Mouse (Mus musculus): ENCODE measurements around the gene Kif11. TPM values are rescaled to one million over a fixed set of nuclear protein-coding genes. Genes with fewer than 3 reads are reported as not detected.
A peak's percentile ranks its signal among the peaks of the same experiment; 100 is the strongest.

The Kif11 gene
- polyA plus RNA-seq (2015; fragmentation: Nextera tagmentation; extraction: Ambion mirVana), result 16.0 and 20.7 TPM in 2 replicates

GRCm38 (mm10) chr19:37375755-37376615 lies at the start of gene Kif11:
TSS of gene Kif11 (plus strand) at chr19:37376403.
- TF ChIP-seq EP300 (IDR thresholded peaks at IDR 0.05; ENCODE audit: low read depth) (peak; percentile 73), CTCF (IDR thresholded peaks at IDR 0.05; ENCODE audit: low read depth) (no peak)
- peaks cover 13% of the 10 kb centered on the region for H3K4me1 ChIP-seq (ENCODE audit: insufficient read depth)
- WGBS (ENCODE audit: insufficient replicate concordance), result under 1% methylated on average over 73 of the region's 73 CpGs
- no peaks in the 10 kb centered on the region for H3K9me3 ChIP-seq (ENCODE audit: low read length)
- DNase-seq (peak; percentile 97), ATAC-seq (peak; percentile 97)
- H3K4me3 ChIP-seq (ENCODE audit: low read depth, low read length), result peak within 1 kb of the TSS; percentile 83
- peak within 1 kb of the TSS; percentile 74 for H3K4me2 ChIP-seq (ENCODE audit: low read depth, low read length)
- no peaks in the 10 kb centered on the region for H3K27me3 ChIP-seq (ENCODE audit: insufficient read depth, low read length)
- H3K27ac ChIP-seq (ENCODE audit: low read depth), result peak within 1 kb of the TSS; percentile 90
- peak within 1 kb of the TSS; percentile 90 for H3K9ac ChIP-seq (replicated peaks)
- H3K36me3 ChIP-seq (replicated peaks; ENCODE audit: insufficient read depth, low read length), result peaks cover 8% of the 10 kb centered on the region; the same call in 1 of the 2 replicates

- no peak overlapping the region for H3K27ac ChIP-seq (ENCODE audit: low read depth)
- peaks cover 22% of the 10 kb centered on the region for H3K36me3 ChIP-seq (replicated peaks; ENCODE audit: insufficient read depth, low read length)
- TF ChIP-seq EP300 (IDR thresholded peaks at IDR 0.05; ENCODE audit: low read depth) (no peak), CTCF (IDR thresholded peaks at IDR 0.05; ENCODE audit: low read depth) (no peak)
- no peak overlapping the region for H3K9ac ChIP-seq (replicated peaks)
- DNase-seq (no peak), ATAC-seq (no peak)
- 86% methylated on average over 5 of the region's 5 CpGs for WGBS (ENCODE audit: insufficient replicate concordance)
- H3K4me3 ChIP-seq (ENCODE audit: low read depth, low read length), result no peak overlapping the region
- no peaks in the 10 kb centered on the region for H3K27me3 ChIP-seq (ENCODE audit: insufficient read depth, low read length)
- no peaks in the 10 kb centered on the region for H3K9me3 ChIP-seq (ENCODE audit: low read length)
- no peak overlapping the region for H3K4me2 ChIP-seq (ENCODE audit: low read depth, low read length)
- no peaks in the 10 kb centered on the region for H3K4me1 ChIP-seq (ENCODE audit: insufficient read depth)
These were observed 49.0 kb upstream of the Kif11 start for GRCm38 (mm10) chr19:37327216-37327615.

GRCm38 (mm10) chr19:37332726-37333125 lies 43.5 kb upstream of the Kif11 start:
- Histone ChIP-seq H3K9me3 (ENCODE audit: low read length) (no peaks in the 10 kb centered on the region), H3K27me3 (ENCODE audit: insufficient read depth, low read length) (no peaks in the 10 kb centered on the region), H3K27ac (ENCODE audit: low read depth) (no peak overlapping the region), H3K36me3 (replicated peaks; ENCODE audit: insufficient read depth, low read length) (peaks cover 12% of the 10 kb centered on the region), H3K4me2 (ENCODE audit: low read depth, low read length) (no peak overlapping the region), H3K4me1 (ENCODE audit: insufficient read depth) (peaks cover 2% of the 10 kb centered on the region; the same call in 1 of the 2 replicates), H3K9ac (replicated peaks) (no peak overlapping the region), H3K4me3 (ENCODE audit: low read depth, low read length) (no peak overlapping the region)
- DNase-seq, result no peak
- 77% methylated on average over 4 of the region's 4 CpGs for WGBS (ENCODE audit: insufficient replicate concordance)
- ATAC-seq, result no peak
- TF ChIP-seq CTCF (IDR thresholded peaks at IDR 0.05; ENCODE audit: low read depth), result no peak
- no peak for TF ChIP-seq EP300 (IDR thresholded peaks at IDR 0.05; ENCODE audit: low read depth)

- Histone ChIP-seq H3K36me3 (replicated peaks; ENCODE audit: insufficient read depth, low read length) (peaks cover 12% of the 10 kb centered on the region), H3K9ac (replicated peaks) (no peak overlapping the region), H3K4me1 (ENCODE audit: insufficient read depth) (peaks cover 2% of the 10 kb centered on the region; the same call in 1 of the 2 replicates), H3K27ac (ENCODE audit: low read depth) (no peak overlapping the region), H3K9me3 (ENCODE audit: low read length) (no peaks in the 10 kb centered on the region), H3K27me3 (ENCODE audit: insufficient read depth, low read length) (no peaks in the 10 kb centered on the region), H3K4me2 (ENCODE audit: low read depth, low read length) (no peak overlapping the region), H3K4me3 (ENCODE audit: low read depth, low read length) (no peak overlapping the region)
- WGBS (ENCODE audit: insufficient replicate concordance), result 58% methylated on average over 5 of the region's 5 CpGs
- ATAC-seq (no peak), DNase-seq (no peak)
- TF ChIP-seq EP300 (IDR thresholded peaks at IDR 0.05; ENCODE audit: low read depth) (no peak), CTCF (IDR thresholded peaks at IDR 0.05; ENCODE audit: low read depth) (no peak)
These were observed 42.8 kb upstream of the Kif11 start for GRCm38 (mm10) chr19:37333357-37333756.

- no peak overlapping the region for H3K4me2 ChIP-seq (ENCODE audit: low read depth, low read length)
- no peak for DNase-seq
- no peaks in the 10 kb centered on the region for H3K36me3 ChIP-seq (replicated peaks; ENCODE audit: insufficient read depth, low read length)
- no peak overlapping the region for H3K27ac ChIP-seq (ENCODE audit: low read depth)
- no peaks in the 10 kb centered on the region for H3K9me3 ChIP-seq (ENCODE audit: low read length)
- H3K9ac ChIP-seq (replicated peaks), result no peak overlapping the region
- TF ChIP-seq EP300 (IDR thresholded peaks at IDR 0.05; ENCODE audit: low read depth), result no peak
- no peak for TF ChIP-seq CTCF (IDR thresholded peaks at IDR 0.05; ENCODE audit: low read depth)
- 57% methylated on average over 1 of the region's 1 CpGs for WGBS (ENCODE audit: insufficient replicate concordance)
- no peak overlapping the region for H3K4me3 ChIP-seq (ENCODE audit: low read depth, low read length)
- H3K27me3 ChIP-seq (ENCODE audit: insufficient read depth, low read length), result no peaks in the 10 kb centered on the region
- H3K4me1 ChIP-seq (ENCODE audit: insufficient read depth), result peaks cover 2% of the 10 kb centered on the region; the same call in 1 of the 2 replicates
- ATAC-seq, result no peak
These were observed 40.8 kb upstream of the Kif11 start for GRCm38 (mm10) chr19:37335392-37335791.

GRCm38 (mm10) chr19:37337752-37338151 lies 38.5 kb upstream of the Kif11 start, which contains the start of gene Ide:
TSS of gene Ide (minus strand) at chr19:37337852.
- 69% methylated on average over 4 of the region's 4 CpGs for WGBS (ENCODE audit: insufficient replicate concordance)
- peaks cover 2% of the 10 kb centered on the region; the same call in 1 of the 2 replicates for H3K4me1 ChIP-seq (ENCODE audit: insufficient read depth)
- H3K4me2 ChIP-seq (ENCODE audit: low read depth, low read length), result no peak within 1 kb of the TSS
- H3K36me3 ChIP-seq (replicated peaks; ENCODE audit: insufficient read depth, low read length), result no peaks in the 10 kb centered on the region
- no peaks in the 10 kb centered on the region for H3K27me3 ChIP-seq (ENCODE audit: insufficient read depth, low read length)
- H3K27ac ChIP-seq (ENCODE audit: low read depth), result no peak within 1 kb of the TSS
- no peak for TF ChIP-seq EP300 (IDR thresholded peaks at IDR 0.05; ENCODE audit: low read depth)
- no peak for TF ChIP-seq CTCF (IDR thresholded peaks at IDR 0.05; ENCODE audit: low read depth)
- no peak for ATAC-seq
- H3K9me3 ChIP-seq (ENCODE audit: low read length), result no peaks in the 10 kb centered on the region
- DNase-seq, result no peak
- H3K9ac ChIP-seq (replicated peaks), result no peak within 1 kb of the TSS
- no peak within 1 kb of the TSS for H3K4me3 ChIP-seq (ENCODE audit: low read depth, low read length)

Data from liver, postnatal 0 days (tissue).